Mouse (Mus musculus): ENCODE measurements at regions not wholly inside any gene's neighbourhood (a gene's known extent, or its start where the extent isn't known, plus 50 kb on each side); places are given as distances from the start of the nearest gene placed in this dataset.

- Histone ChIP-seq H3K27me3 (ENCODE audit: control insufficient read depth in 1 of 2, insufficient read depth in 2 of 2, low read length in 2 of 2) (no peaks in the 10 kb centered on the region), H3K9ac (ENCODE audit: control insufficient read depth, low read depth, low read length, poor library complexity, severe bottlenecking) (no peak overlapping the region), H3K9me3 (replicated peaks; ENCODE audit: insufficient read depth, low read length) (no peaks in the 10 kb centered on the region), H3K4me3 (ENCODE audit: control insufficient read depth in 1 of 2, insufficient read depth in 1 of 2, low read depth in 2 of 2, low read length in 2 of 2) (no peak overlapping the region), H3K79me2 (ENCODE audit: control insufficient read depth, insufficient read depth, low read length, poor library complexity) (no peaks in the 10 kb centered on the region), H3K4me1 (ENCODE audit: control insufficient read depth in 1 of 2, insufficient read depth in 2 of 2, low read length in 2 of 2) (no peaks in the 10 kb centered on the region), H3K36me3 (ENCODE audit: control insufficient read depth in 1 of 2, insufficient read depth in 2 of 2, low read length in 2 of 2) (no peaks in the 10 kb centered on the region), H3K27ac (ENCODE audit: control insufficient read depth, low read depth, low read length) (no peak overlapping the region)
- no peak for DNase-seq (ENCODE audit: low read depth, low spot score)
- TF ChIP-seq EP300 (IDR thresholded peaks at IDR 0.05; ENCODE audit: low read depth in 1 of 2, low read length in 2 of 2) (no peak), MYB (IDR thresholded peaks at IDR 0.05; ENCODE audit: low read depth, low read length) (no peak), MEF2A (IDR thresholded peaks at IDR 0.05; ENCODE audit: extremely low read depth, insufficient replicate concordance, low read depth, low read length, poor library complexity, severe bottlenecking) (no peak), ZKSCAN1 (IDR thresholded peaks at IDR 0.05; ENCODE audit: low read depth, low read length) (no peak), NELFE (IDR thresholded peaks at IDR 0.05; ENCODE audit: low read depth, low read length) (no peak), HCFC1 (IDR thresholded peaks at IDR 0.05; ENCODE audit: low read depth, low read length) (no peak), USF1 (IDR thresholded peaks at IDR 0.05; ENCODE audit: low read depth, low read length) (no peak), POLR2A (IDR thresholded peaks at IDR 0.05; ENCODE audit: control insufficient read depth in 1 of 2, insufficient read depth in 1 of 2, low read depth in 1 of 2, low read length in 2 of 2, poor library complexity in 1 of 2) (no peak), ETS1 (IDR thresholded peaks at IDR 0.05; ENCODE audit: low read depth, low read length) (no peak), UBTF (IDR thresholded peaks at IDR 0.05; ENCODE audit: borderline replicate concordance, insufficient read depth, low read depth, low read length) (no peak), BHLHE40 (IDR thresholded peaks at IDR 0.05; ENCODE audit: borderline replicate concordance, low read depth, low read length) (no peak), POLR2AphosphoS5 (IDR thresholded peaks at IDR 0.05; ENCODE audit: borderline replicate concordance, low read depth, low read length) (no peak), MAX (IDR thresholded peaks at IDR 0.05; ENCODE audit: low read length) (no peak), CHD1 (IDR thresholded peaks at IDR 0.05; ENCODE audit: low read depth, low read length) (no peak), MAZ (IDR thresholded peaks at IDR 0.05; ENCODE audit: low read depth, low read length) (no peak), TCF12 (IDR thresholded peaks at IDR 0.05; ENCODE audit: low read depth, low read length) (no peak), POLR2AphosphoS2 (IDR thresholded peaks at IDR 0.05; ENCODE audit: low read length) (no peak), KAT2A (conservative IDR thresholded peaks at IDR 0.05; ENCODE audit: low read depth, low read length) (no peak), ZMIZ1 (IDR thresholded peaks at IDR 0.05; ENCODE audit: low read depth, low read length) (no peak)
These were observed 132.4 kb upstream of the Map3k7 start for GRCm38 (mm10) chr4:31831469-31831868.

GRCm38 (mm10) chr4:31833828-31834227 is 130.1 kb upstream of the Map3k7 start:
- no peaks in the 10 kb centered on the region for H3K36me3 ChIP-seq (ENCODE audit: control insufficient read depth in 1 of 2, insufficient read depth in 2 of 2, low read length in 2 of 2)
- H3K9ac ChIP-seq (ENCODE audit: control insufficient read depth, low read depth, low read length, poor library complexity, severe bottlenecking): no peak overlapping the region
- TF ChIP-seq EP300 (IDR thresholded peaks at IDR 0.05; ENCODE audit: low read depth in 1 of 2, low read length in 2 of 2) (no peak), ZKSCAN1 (IDR thresholded peaks at IDR 0.05; ENCODE audit: low read depth, low read length) (no peak), MAX (IDR thresholded peaks at IDR 0.05; ENCODE audit: low read length) (no peak), CHD1 (IDR thresholded peaks at IDR 0.05; ENCODE audit: low read depth, low read length) (no peak), POLR2AphosphoS5 (IDR thresholded peaks at IDR 0.05; ENCODE audit: borderline replicate concordance, low read depth, low read length) (no peak), RAD21 (IDR thresholded peaks at IDR 0.05; ENCODE audit: low read depth, low read length) (no peak), MYB (IDR thresholded peaks at IDR 0.05; ENCODE audit: low read depth, low read length) (no peak), JUND (IDR thresholded peaks at IDR 0.05; ENCODE audit: low read depth, low read length) (no peak), MAZ (IDR thresholded peaks at IDR 0.05; ENCODE audit: low read depth, low read length) (no peak), GATA1 (IDR thresholded peaks at IDR 0.05; ENCODE audit: low read depth, low read length) (no peak)
- H3K27ac ChIP-seq (ENCODE audit: control insufficient read depth, low read depth, low read length): no peak overlapping the region
- no peaks in the 10 kb centered on the region for H3K79me2 ChIP-seq (ENCODE audit: control insufficient read depth, insufficient read depth, low read length, poor library complexity)
- H3K4me1 ChIP-seq (ENCODE audit: control insufficient read depth in 1 of 2, insufficient read depth in 2 of 2, low read length in 2 of 2): no peaks in the 10 kb centered on the region
- no peaks in the 10 kb centered on the region for H3K9me3 ChIP-seq (replicated peaks; ENCODE audit: insufficient read depth, low read length)
- H3K27me3 ChIP-seq (ENCODE audit: control insufficient read depth in 1 of 2, insufficient read depth in 2 of 2, low read length in 2 of 2): no peaks in the 10 kb centered on the region
- no peak overlapping the region for H3K4me3 ChIP-seq (ENCODE audit: control insufficient read depth in 1 of 2, insufficient read depth in 1 of 2, low read depth in 2 of 2, low read length in 2 of 2)
- no peak for DNase-seq (ENCODE audit: low read depth, low spot score)

Measured in MEL (cell line).